Mouse (Mus musculus): ENCODE data around the gene Chst3. TPM values are rescaled to one million over a fixed set of nuclear protein-coding genes. Genes with fewer than 3 reads are reported as not detected.

The Chst3 gene
- total and polyA plus RNA-seq, 3 experiments, result 4.4 to 12.2 (median 7.5) TPM

GRCm38 (mm10) chr10:60257261-60257825 lies 38.3 kb upstream of the Chst3 start:
- dilution Hi-C loops (cut with MboI; ENCODE audit: extremely low pct_ligation_motif_present, extremely low pct_unique_long_range_greater_than_20kb, low sequenced_read_pairs) (no loop called here), in situ Hi-C loops (cut with MboI; ENCODE audit: low pct_ligation_motif_present, low pct_unique_long_range_greater_than_20kb, low sequenced_read_pairs) (no loop called here)
- no peak overlapping the region for H3K4me2 ChIP-seq (ENCODE audit: insufficient read depth, low read depth, poor library complexity, severe bottlenecking)
- no peaks in the 10 kb centered on the region for H3K27me3 ChIP-seq (replicated peaks)
- no peak for DNase-seq (ENCODE audit: extremely low read depth)
- no peaks in the 10 kb centered on the region for H3K79me2 ChIP-seq (replicated peaks; ENCODE audit: control insufficient read depth, extremely low read depth, insufficient read depth, poor library complexity, severe bottlenecking)
- TF ChIP-seq MAX (IDR thresholded peaks at IDR 0.05; ENCODE audit: low read length) (no peak), ZKSCAN1 (IDR thresholded peaks at IDR 0.05; ENCODE audit: borderline replicate concordance, low read depth, low read length) (no peak), TCF12 (IDR thresholded peaks at IDR 0.05; ENCODE audit: low read depth, low read length) (no peak), USF1 (IDR thresholded peaks at IDR 0.05; ENCODE audit: low read depth, low read length) (no peak), JUN (IDR thresholded peaks at IDR 0.05; ENCODE audit: insufficient read depth, low read depth, low read length) (no peak), JUND (conservative IDR thresholded peaks at IDR 0.05; ENCODE audit: low read depth, low read length) (no peak), ETS1 (conservative IDR thresholded peaks at IDR 0.05; ENCODE audit: low read depth, low read length) (no peak), GABPA (IDR thresholded peaks at IDR 0.05; ENCODE audit: insufficient replicate concordance, low read depth, low read length) (no peak), EP300 (IDR thresholded peaks at IDR 0.05; ENCODE audit: low read length) (no peak), MAFK (IDR thresholded peaks at IDR 0.05; ENCODE audit: insufficient replicate concordance, low read length) (no peak), CTCF (conservative IDR thresholded peaks at IDR 0.05 in 1 of 2, IDR thresholded peaks at IDR 0.05 in 1 of 2; ENCODE audit: low read depth in 2 of 2, low read length in 2 of 2) (no peak), MXI1 (IDR thresholded peaks at IDR 0.05; ENCODE audit: low read depth, low read length) (no peak)
- no peaks in the 10 kb centered on the region for H3K36me3 ChIP-seq (replicated peaks in 1 of 2; ENCODE audit: control insufficient read depth in 1 of 2, insufficient read depth in 1 of 2, low read length in 1 of 2)
- no peak overlapping the region for H3K27ac ChIP-seq (ENCODE audit: insufficient read depth, low read depth)
- H3K4me1 ChIP-seq (ENCODE audit: control insufficient read depth in 1 of 2, insufficient read depth in 2 of 2), result peaks cover 27 to 46% of the 10 kb centered on the region in 2 experiments
- no peak overlapping the region for H3K9ac ChIP-seq (ENCODE audit: insufficient read depth, low read depth)
- H3K4me3 ChIP-seq (replicated peaks in 1 of 3; ENCODE audit: low read depth in 2 of 3, low read length in 2 of 3, poor library complexity in 1 of 3), result no peak overlapping the region
- H3K9me3 ChIP-seq (replicated peaks; ENCODE audit: low read length), result no peaks in the 10 kb centered on the region

DNA sequence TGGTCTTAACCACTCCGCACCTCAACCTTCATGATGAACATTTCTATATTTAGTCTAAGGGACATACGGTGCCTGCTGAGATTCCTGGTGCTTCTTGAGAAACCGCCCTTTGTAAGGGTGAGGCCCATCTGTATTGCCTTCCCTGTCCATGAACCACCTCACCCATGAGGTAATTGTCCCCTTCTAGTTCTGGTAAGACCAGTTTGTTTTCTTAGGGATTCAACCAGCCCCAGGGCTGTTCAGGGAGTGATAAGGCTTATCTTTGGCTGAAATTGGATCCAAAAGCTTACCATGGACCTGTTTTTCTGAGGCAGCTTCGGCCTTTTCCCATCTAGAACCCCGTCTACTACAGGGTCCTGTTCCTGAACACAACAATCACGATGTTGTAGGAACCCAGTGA lies 37.0 kb upstream of the Chst3 start:
- Histone ChIP-seq H3K27me3 (replicated peaks) (no peaks in the 10 kb centered on the region), H3K4me1 (ENCODE audit: control insufficient read depth in 1 of 2, insufficient read depth in 2 of 2) (peaks cover 25 to 39% of the 10 kb centered on the region in 2 experiments), H3K4me3 (replicated peaks in 1 of 3; ENCODE audit: low read depth in 2 of 3, low read length in 2 of 3, poor library complexity in 1 of 3) (no peak overlapping the region), H3K9me3 (replicated peaks; ENCODE audit: low read length) (no peaks in the 10 kb centered on the region), H3K36me3 (replicated peaks in 1 of 2; ENCODE audit: control insufficient read depth in 1 of 2, insufficient read depth in 1 of 2, low read length in 1 of 2) (no peaks in the 10 kb centered on the region), H3K4me2 (ENCODE audit: insufficient read depth, low read depth, poor library complexity, severe bottlenecking) (no peak overlapping the region), H3K27ac (ENCODE audit: insufficient read depth, low read depth) (no peak overlapping the region), H3K79me2 (replicated peaks; ENCODE audit: control insufficient read depth, extremely low read depth, insufficient read depth, poor library complexity, severe bottlenecking) (no peaks in the 10 kb centered on the region), H3K9ac (ENCODE audit: insufficient read depth, low read depth) (no peak overlapping the region)
- in situ Hi-C loops (cut with MboI; ENCODE audit: low pct_ligation_motif_present, low pct_unique_long_range_greater_than_20kb, low sequenced_read_pairs), result no loop called here
- TF ChIP-seq UBTF (IDR thresholded peaks at IDR 0.05; ENCODE audit: low read depth, low read length), result no peak
- TF ChIP-seq MXI1 (IDR thresholded peaks at IDR 0.05; ENCODE audit: low read depth, low read length), result no peak
- no peak for TF ChIP-seq MYC (IDR thresholded peaks at IDR 0.05; ENCODE audit: low read depth, low read length)
- no peak for TF ChIP-seq CTCF (conservative IDR thresholded peaks at IDR 0.05 in 1 of 2, IDR thresholded peaks at IDR 0.05 in 1 of 2; ENCODE audit: low read depth in 2 of 2, low read length in 2 of 2)
- TF ChIP-seq ZMIZ1 (IDR thresholded peaks at IDR 0.05; ENCODE audit: low read depth, low read length), result no peak
- no peak for TF ChIP-seq KAT2A (IDR thresholded peaks at IDR 0.05; ENCODE audit: insufficient replicate concordance, low read length)
- TF ChIP-seq ELF1 (IDR thresholded peaks at IDR 0.05; ENCODE audit: low read depth, low read length), result no peak
- no peak for TF ChIP-seq MAFK (IDR thresholded peaks at IDR 0.05; ENCODE audit: insufficient replicate concordance, low read length)
- TF ChIP-seq RAD21 (IDR thresholded peaks at IDR 0.05; ENCODE audit: low read depth, low read length), result no peak
- TF ChIP-seq ETS1 (conservative IDR thresholded peaks at IDR 0.05; ENCODE audit: low read depth, low read length), result no peak
- TF ChIP-seq GABPA (IDR thresholded peaks at IDR 0.05; ENCODE audit: insufficient replicate concordance, low read depth, low read length), result no peak
- TF ChIP-seq MAZ (IDR thresholded peaks at IDR 0.05; ENCODE audit: low read depth, low read length), result no peak
- dilution Hi-C loops (cut with MboI; ENCODE audit: extremely low pct_ligation_motif_present, extremely low pct_unique_long_range_greater_than_20kb, low sequenced_read_pairs), result no loop called here
- no peak for DNase-seq (ENCODE audit: extremely low read depth)
